Mouse (Mus musculus) ES-E14 (cell line): ENCODE measurements around the gene Cdiptos.

ENCODE experiments used
- CHD2 ChIP-seq: IDR thresholded peaks from 2 replicates; pipeline ENCODE4 v1.6.1; 2014; ENCODE audit warnings: mild to moderate bottlenecking, low read depth, low read length, inconsistent platforms
- ZC3H11A ChIP-seq: IDR thresholded peaks from 2 replicates; pipeline ENCODE4 v1.6.1; 2012; ENCODE audit warnings: low read depth, mild to moderate bottlenecking, inconsistent platforms, low read length, borderline replicate concordance
- ZNF384 ChIP-seq: IDR thresholded peaks from 2 replicates; pipeline ENCODE4 v1.6.1; 2012; ENCODE audit warnings: low read depth, low read length, inconsistent platforms

GRCm38 (mm10) chr7:127016971-127017949, 41.4 kb upstream of the Cdiptos start, which contains the start of gene Pagr1a:
- TF ChIP-seq ZNF384 (peak; percentile 76), ZC3H11A (no peak), CHD2 (no peak)
